Mouse (Mus musculus) liver, postnatal 0 days (tissue): ENCODE measurements around the gene Ascc2. TPM values are rescaled to one million over a fixed set of nuclear protein-coding genes. Genes with fewer than 3 reads are reported as not detected.

Experiments
- ATAC-seq: fragments of 200-750 bp; cut with Nextera tagmentation; 2 replicates; pipeline ENCODE4 v1.8.0; 2017; ENCODE audit warnings: mild to moderate bottlenecking, moderate library complexity
- DNase-seq: peaks from one replicate; pipeline ENCODE4 v3.0.0-alpha.2; 2016
- H3K27ac ChIP-seq: fragments of 300-500 bp; sonication (generic); 2 replicates; pipeline ENCODE4 v1.5.1; 2014; ENCODE audit warnings: antibody characterized with exemption, moderate library complexity, mild to moderate bottlenecking, low read depth
- H3K27me3 ChIP-seq: fragments of 300-500 bp; sonication (generic); 2 replicates; pipeline ENCODE4 v1.6.1; 2014; ENCODE audit warnings: low read length, control low read depth, mixed read lengths; ENCODE audit not compliant: insufficient read depth
- H3K36me3 ChIP-seq: fragments of 300-500 bp; sonication (generic); replicated peaks from 2 replicates; pipeline ENCODE4 v1.6.1; 2014; ENCODE audit warnings: mild to moderate bottlenecking, control low read depth, low read length, moderate library complexity, mixed read lengths; ENCODE audit not compliant: insufficient read depth
- H3K4me1 ChIP-seq: fragments of 300-500 bp; sonication (generic); 2 replicates; pipeline ENCODE4 v1.6.1; 2014; ENCODE audit warnings: antibody characterized with exemption, mild to moderate bottlenecking, control low read depth; ENCODE audit not compliant: insufficient read depth
- H3K4me2 ChIP-seq: fragments of 300-500 bp; sonication (generic); 2 replicates; pipeline ENCODE4 v1.6.1; 2014; ENCODE audit warnings: low read depth, mild to moderate bottlenecking, low read length, moderate library complexity, mixed read lengths
- H3K4me3 ChIP-seq: fragments of 300-500 bp; sonication (generic); 2 replicates; pipeline ENCODE4 v1.5.1; 2014; ENCODE audit warnings: low read depth, low read length
- H3K9ac ChIP-seq: fragments of 300-500 bp; sonication (generic); replicated peaks from 2 replicates; pipeline ENCODE4 v1.6.1; 2014; ENCODE audit warnings: mild to moderate bottlenecking, moderate library complexity
- H3K9me3 ChIP-seq: fragments of 300-500 bp; sonication (generic); 2 replicates; pipeline ENCODE4 v1.6.1; 2016; ENCODE audit warnings: mild to moderate bottlenecking, control low read depth, low read length, mixed read lengths
- CTCF ChIP-seq: sonication (generic); IDR thresholded peaks from 2 replicates; pipeline ENCODE4 v1.5.1; 2016; ENCODE audit warnings: antibody characterized with exemption, low read depth
- EP300 ChIP-seq: IDR thresholded peaks from 2 replicates; pipeline ENCODE4 v1.6.1; 2016; ENCODE audit warnings: antibody characterized with exemption, low read depth, mild to moderate bottlenecking
- WGBS: fragments of 180-500 bp; shearing (Covaris S2); extraction: QIAGEN DNeasy Blood & Tissue Kit; methylation state at CpG from one replicate; pipeline ENCODE4 v1.1.7; 2014; ENCODE audit not compliant: insufficient replicate concordance; 5-methylcytosine and 5-hydroxymethylcytosine counted together
- polyA plus RNA-seq: library from polyadenylated mRNA; unstranded; fragments of >200 nt; fragmentation: Nextera tagmentation; extraction: Ambion mirVana; gene quantifications from 2 replicates; pipeline ENCODE4 v1.2.1, GENCODE M21; 2015

Gene Ascc2
- polyA plus RNA-seq: 9.5 and 9.7 TPM in 2 replicates

DNA sequence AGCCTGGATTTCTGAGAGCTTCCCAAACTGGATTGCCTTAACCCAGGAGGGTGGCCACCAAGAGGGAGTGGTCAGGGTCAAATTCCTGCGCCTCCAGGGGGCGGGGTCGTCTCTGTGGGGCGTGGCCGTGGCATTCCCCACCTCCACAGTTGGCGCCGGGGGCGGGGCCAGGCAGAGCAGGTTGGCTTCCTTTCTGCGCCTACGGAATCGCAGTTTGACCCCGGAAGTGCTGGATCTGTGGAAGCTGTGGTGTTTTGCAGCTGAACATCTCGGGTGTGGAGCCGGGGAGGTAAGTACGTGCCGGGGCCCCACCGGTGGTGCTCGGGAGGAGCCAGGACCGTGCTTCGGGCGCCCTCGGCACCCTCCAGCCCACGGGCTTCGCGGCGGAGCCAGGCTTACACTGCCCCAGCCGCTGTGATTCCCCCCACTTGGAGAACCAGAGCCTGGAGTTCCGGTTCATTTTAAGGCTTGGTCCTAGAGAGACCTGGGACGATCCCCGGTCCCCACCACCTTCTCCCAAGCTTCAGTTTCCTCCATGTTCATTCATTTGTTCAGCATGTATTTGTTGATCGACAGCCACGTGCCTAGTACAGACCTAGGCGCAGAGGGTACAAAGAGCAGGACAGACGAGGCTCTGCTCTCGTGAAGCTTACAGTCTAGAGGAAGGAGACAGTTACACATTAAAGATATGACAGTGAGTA, at the start of gene Ascc2:
Ascc2 (plus strand) TSS at position 214 of the 701 bp plus-strand sequence.
- peaks cover 22% of the 10 kb centered on the region for H3K4me1 ChIP-seq
- no peaks in the 10 kb centered on the region for H3K9me3 ChIP-seq
- H3K36me3 ChIP-seq: no peaks in the 10 kb centered on the region
- TF ChIP-seq EP300 (no peak), CTCF (peak; percentile 49)
- H3K4me3 ChIP-seq: peak within 1 kb of the TSS; percentile 80
- peak; percentile 98 for DNase-seq
- WGBS: 0% methylated on average over 35 of the region's 35 CpGs
- no peaks in the 10 kb centered on the region for H3K27me3 ChIP-seq
- H3K27ac ChIP-seq: peak within 1 kb of the TSS; percentile 86
- H3K9ac ChIP-seq: peak within 1 kb of the TSS; percentile 79
- peak; percentile 94 for ATAC-seq
- peak within 1 kb of the TSS; percentile 95 for H3K4me2 ChIP-seq

- peaks cover 28% of the 10 kb centered on the region for H3K4me1 ChIP-seq
- peak overlapping the region; percentile 98 for H3K4me3 ChIP-seq
- 57% methylated on average over 4 of the region's 4 CpGs for WGBS
- H3K9me3 ChIP-seq: no peaks in the 10 kb centered on the region
- no peaks in the 10 kb centered on the region for H3K27me3 ChIP-seq
- no peak overlapping the region for H3K9ac ChIP-seq
- H3K27ac ChIP-seq: no peak overlapping the region
- ATAC-seq (no peak), DNase-seq (no peak)
- TF ChIP-seq CTCF: no peak
- TF ChIP-seq EP300: 0 out of 2 replicates have a peak, but pooled peaks have one; percentile 24
- peaks cover 12% of the 10 kb centered on the region; the same call in 1 of the 2 replicates for H3K36me3 ChIP-seq
- H3K4me2 ChIP-seq: peak overlapping the region; percentile 62
Observed at GRCm38 (mm10) chr11:4591811-4592210, 45.7 kb upstream of the Ascc2 start.

GRCm38 (mm10) chr11:4593491-4593848, 44.1 kb upstream of the Ascc2 start:
- TF ChIP-seq CTCF (no peak), EP300 (no peak)
- H3K4me2 ChIP-seq: peak overlapping the region; percentile 62
- peak overlapping the region; percentile 97 for H3K27ac ChIP-seq
- H3K4me3 ChIP-seq: peak overlapping the region; percentile 98
- H3K9ac ChIP-seq: peak overlapping the region; percentile 97
- ATAC-seq (no peak), DNase-seq (no peak)
- H3K4me1 ChIP-seq: peaks cover 30% of the 10 kb centered on the region
- H3K36me3 ChIP-seq: peaks cover 6% of the 10 kb centered on the region; the same call in 1 of the 2 replicates
- 11% methylated on average over 5 of the region's 5 CpGs for WGBS
- no peaks in the 10 kb centered on the region for H3K9me3 ChIP-seq
- no peaks in the 10 kb centered on the region for H3K27me3 ChIP-seq

DNA sequence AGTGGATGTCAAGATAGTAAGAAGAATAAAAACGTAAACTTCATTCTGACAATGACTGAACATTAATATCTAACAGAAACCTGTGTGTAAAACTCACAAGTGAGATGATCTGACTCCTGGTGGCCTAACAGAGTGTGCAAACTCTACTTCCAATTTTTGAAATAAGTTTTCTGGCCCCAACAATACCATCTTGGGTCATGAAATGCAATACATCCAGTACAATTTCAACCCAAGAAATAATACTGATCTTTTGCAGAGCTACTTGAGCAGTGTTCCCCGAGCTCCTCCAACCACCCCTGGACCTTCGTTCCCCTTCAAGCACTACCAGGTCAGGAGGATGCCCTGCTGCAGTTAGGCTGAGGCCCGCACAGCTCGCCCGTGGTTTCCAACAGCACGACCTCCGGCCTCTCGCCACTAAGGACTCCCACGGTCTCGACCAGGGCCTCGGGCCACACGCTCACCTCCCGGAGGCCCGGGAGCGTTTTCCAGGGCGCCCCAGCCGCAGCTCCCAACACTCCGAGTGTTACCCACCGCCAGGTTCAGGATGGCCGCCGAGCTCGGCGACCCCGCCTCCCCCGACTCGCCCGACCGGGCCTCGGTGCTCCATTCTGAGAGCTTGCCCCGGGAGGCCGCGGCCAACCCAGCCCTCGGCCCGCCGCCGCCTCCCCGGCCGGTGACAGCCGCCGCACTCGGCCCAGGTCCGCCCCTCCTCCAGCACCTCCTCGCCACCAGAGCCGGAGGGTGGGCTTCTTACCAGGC, 43.5 kb upstream of the Ascc2 start:
- TF ChIP-seq CTCF: peak; percentile 42
- no peak for TF ChIP-seq EP300
- Histone ChIP-seq H3K27me3 (no peaks in the 10 kb centered on the region), H3K4me1 (peaks cover 30% of the 10 kb centered on the region), H3K27ac (peak overlapping the region; percentile 97), H3K9me3 (no peaks in the 10 kb centered on the region), H3K36me3 (0 out of 2 replicates have a peak, but pooled peaks cover 2% of the 10 kb centered on the region), H3K4me3 (peak overlapping the region; percentile 98), H3K4me2 (peak overlapping the region; percentile 62), H3K9ac (peak overlapping the region; percentile 97)
- under 1% methylated on average over 45 of the region's 45 CpGs for WGBS
- DNase-seq (no peak), ATAC-seq (peak; percentile 82)

GRCm38 (mm10) chr11:4594608-4595500, 42.7 kb upstream of the Ascc2 start, which contains the start of gene Mtmr3:
Gene Mtmr3, minus strand, starts transcription at chr11:4594863.
- peak; percentile 99 for ATAC-seq
- H3K9ac ChIP-seq: peak within 1 kb of the TSS; percentile 97
- peak; percentile 99 for DNase-seq
- peak within 1 kb of the TSS; percentile 63 for H3K4me2 ChIP-seq
- H3K36me3 ChIP-seq: 0 out of 2 replicates have a peak, but pooled peaks cover 2% of the 10 kb centered on the region
- no peaks in the 10 kb centered on the region for H3K27me3 ChIP-seq
- H3K4me1 ChIP-seq: peaks cover 30% of the 10 kb centered on the region
- TF ChIP-seq EP300 (no peak), CTCF (no peak)
- 4% methylated on average over 37 of the region's 53 CpGs for WGBS
- peak within 1 kb of the TSS; percentile 98 for H3K4me3 ChIP-seq
- H3K9me3 ChIP-seq: no peaks in the 10 kb centered on the region
- peak within 1 kb of the TSS; percentile 97 for H3K27ac ChIP-seq
